ENCODE assay signal across 12 mouse cellular contexts in the genomic region with DNA sequence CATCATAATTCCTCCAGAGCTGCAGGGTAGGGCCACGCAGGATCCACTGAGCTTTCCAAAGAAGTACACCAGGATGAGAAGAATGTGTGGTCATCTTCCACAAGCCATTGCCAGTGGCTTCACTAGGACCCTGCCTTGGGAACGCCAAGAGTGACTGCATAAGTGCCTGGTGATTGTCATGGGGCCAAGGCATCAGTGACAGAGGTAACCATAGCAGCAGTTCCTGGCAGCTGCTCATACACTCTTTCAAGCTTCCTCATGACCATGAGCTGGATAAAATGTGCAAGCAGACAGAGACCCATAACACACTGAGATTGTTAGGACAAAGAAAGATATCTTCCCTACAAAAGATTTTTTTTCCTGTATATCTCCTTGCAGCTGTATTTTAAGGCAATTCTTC. TPM values are rescaled to one million over a fixed set of nuclear protein-coding genes. Genes with fewer than 3 reads are reported as not detected.
A peak's percentile ranks its signal among the peaks of the same experiment; 100 is the strongest.
DNase-seq lines count a peak whose midpoint lies in the region.
"Had no signal": no experiment of that assay in that cellular context is flagged by ENCODE, and none has a peak within 500 bp of the region (broad histone marks: within the 10 kb centered on the region; RNA-seq: fewer than 3 reads in every experiment).

No protein-coding gene starts in this region.

- DNase-seq in adrenal gland, adult 2 months = peak; percentile 66
- DNase-seq in adrenal gland, adult 8-10 months = no peak
- peak; percentile 57 to 78 for DNase-seq in layer of hippocampus, adult 18-20 months (ENCODE audit: low spot score in 2 of 2)
- DNase-seq in layer of hippocampus, postnatal 25 days (ENCODE audit: extremely low spot score in 1 of 2, low spot score in 1 of 2) = no peak
- peak; percentile 81 for DNase-seq in adipocyte (ENCODE audit: low spot score)
- peak; percentile 45 to 61 for DNase-seq in layer of hippocampus, adult 8-10 months (ENCODE audit: low spot score in 2 of 2)
- no peak for DNase-seq in kidney, postnatal 10 days
- DNase-seq in frontal cortex, adult 2 months (ENCODE audit: extremely low spot score in 1 of 2, low spot score in 1 of 2) = no peak
- DNase-seq: cerebellum, adult 18-20 months had no signal

RNA-seq across cellular contexts. Expression of gene Gstm1, which starts 7.5 kb away (rescaled TPM):
- 100 to 1,000 TPM; 463 to 520 TPM for total RNA-seq in adrenal gland, adult 2 months (2021)
- 1,201 and 1,446 TPM in 2 replicates for polyA plus RNA-seq in adrenal gland, adult 2 months (2012; rRNA removed)
- 100 to 1,000 TPM; 335 to 553 (median 456) TPM for total RNA-seq in adrenal gland, adult 8-10 months (2022)
- 100 to 1,000 TPM; 379 to 410 TPM for total RNA-seq in layer of hippocampus, adult 18-20 months (2021)
- 100 to 1,000 TPM; 299 to 321 TPM for total RNA-seq in layer of hippocampus, postnatal 25 days (2021)
- 100 to 1,000 TPM; 329 to 421 (median 351) TPM for total RNA-seq in layer of hippocampus, adult 8-10 months (2022)
- 345 and 428 TPM in 2 replicates for polyA plus RNA-seq in frontal cortex, adult 2 months (2012; rRNA removed)

RNA-seq across cellular contexts. Expression of gene Gstm2, which starts 24.0 kb away (rescaled TPM):
- 100 to 1,000 TPM; 231 to 239 TPM for total RNA-seq in adrenal gland, adult 2 months (2021)
- polyA plus RNA-seq in adrenal gland, adult 2 months (2012; rRNA removed) = 133 and 141 TPM in 2 replicates
- 100 to 1,000 TPM; 164 to 337 (median 241) TPM for total RNA-seq in adrenal gland, adult 8-10 months (2022)
- total RNA-seq in layer of hippocampus, adult 18-20 months (2021) = 1 to 10 TPM; 2.8 to 3.4 TPM
- total RNA-seq in layer of hippocampus, postnatal 25 days (2021) = 1 to 10 TPM; 2.6 to 2.8 TPM
- 1 to 10 TPM; 3.1 to 5.0 (median 4.0) TPM for total RNA-seq in layer of hippocampus, adult 8-10 months (2022)
- 6.3 and 8.0 TPM in 2 replicates for polyA plus RNA-seq in frontal cortex, adult 2 months (2012; rRNA removed)
- polyA plus RNA-seq: inflammation-experienced regulatory T-cells, adult 6 months had no signal

RNA-seq across cellular contexts. Expression of gene Gstm4, which starts 34.4 kb away (rescaled TPM):
- 10 to 100 TPM; 16.8 to 19.7 TPM for total RNA-seq in adrenal gland, adult 2 months (2021)
- polyA plus RNA-seq in adrenal gland, adult 2 months (2012; rRNA removed) = 13.4 and 14.8 TPM in 2 replicates
- total RNA-seq in adrenal gland, adult 8-10 months (2022) = 10 to 100 TPM; 15.3 to 20.7 (median 19.6) TPM
- total RNA-seq in layer of hippocampus, adult 18-20 months (2021) = 10 to 100 TPM; 12.3 to 13.2 TPM
- total RNA-seq in layer of hippocampus, postnatal 25 days (2021) = 10 to 100 TPM; 12.0 to 12.1 TPM
- total RNA-seq in layer of hippocampus, adult 8-10 months (2022) = 10 to 100 TPM; 11.1 to 14.4 (median 13.4) TPM
- 12.7 and 15.0 TPM in 2 replicates for polyA plus RNA-seq in frontal cortex, adult 2 months (2012; rRNA removed)

RNA-seq across cellular contexts. Expression of gene Gstm3, which starts 41.2 kb away (rescaled TPM):
- total RNA-seq in adrenal gland, adult 2 months (2021) = not detected
- 0.58 and 0.62 TPM in 2 replicates for polyA plus RNA-seq in adrenal gland, adult 2 months (2012; rRNA removed)
- under 1 TPM in 2 of 4 experiments, not detected in 2; 0.20 to 0.30 TPM for total RNA-seq in adrenal gland, adult 8-10 months (2022)
- not detected for total RNA-seq in layer of hippocampus, adult 18-20 months (2021)
- total RNA-seq in layer of hippocampus, postnatal 25 days (2021) = not detected
- not detected for total RNA-seq in layer of hippocampus, adult 8-10 months (2022)
- polyA plus RNA-seq in frontal cortex, adult 2 months (2012; rRNA removed) = not detected in 2 replicates
- total RNA-seq: left cerebral cortex, postnatal 14 days; megakaryocyte, adult 5-6 weeks had no signal
- polyA plus RNA-seq: inflammation-experienced regulatory T-cells, adult 6 months had no signal

Comparison
In these comparisons a context has a peak if more than half of its experiments do, and no peak if none do; other contexts are left out.
1. DNase-seq: peak in adrenal gland, adult 2 months (single experiment), layer of hippocampus, adult 18-20 months (2 of 2), adipocyte (single experiment) and layer of hippocampus, adult 8-10 months (2 of 2); none in adrenal gland, adult 8-10 months (single experiment), layer of hippocampus, postnatal 25 days (0 of 2), kidney, postnatal 10 days (single experiment) and frontal cortex, adult 2 months (0 of 2).
2. RNA of gene Gstm2, which starts 24.0 kb away (total RNA-seq): 164 to 337 TPM in adrenal gland, adult 8-10 months and 231 to 239 TPM in adrenal gland, adult 2 months; 3.1 to 5.0 TPM in layer of hippocampus, adult 8-10 months, 2.8 to 3.4 TPM in layer of hippocampus, adult 18-20 months and 2.6 to 2.8 TPM in layer of hippocampus, postnatal 25 days; every median in the first group is over 10 times any median in the second.